Mouse (Mus musculus) neural tube, embryonic 14.5 days (tissue): Measurements from ENCODE around the gene Olfm3. TPM values are rescaled to one million over a fixed set of nuclear protein-coding genes. Genes with fewer than 3 reads are reported as not detected.

ENCODE experiments used
- ATAC-seq: fragments of 200-750 bp; cut with Nextera tagmentation; 2 replicates; pipeline ENCODE4 v1.8.0; 2017; ENCODE audit warnings: low read depth, mild to moderate bottlenecking, moderate TSS enrichment, moderate library complexity
- H3K27ac ChIP-seq: fragments of 300-500 bp; sonication (generic); 2 replicates; pipeline ENCODE4 v1.5.1; 2014; ENCODE audit warnings: low read depth, mild to moderate bottlenecking, control low read depth, low read length, moderate library complexity, mixed read lengths
- H3K27me3 ChIP-seq: fragments of 300-500 bp; sonication (generic); 2 replicates; pipeline ENCODE4 v1.6.1; 2014; ENCODE audit warnings: low read length; ENCODE audit not compliant: control insufficient read depth, insufficient read depth
- H3K36me3 ChIP-seq: fragments of 300-500 bp; sonication (generic); 2 replicates; pipeline ENCODE4 v1.6.1; 2014; ENCODE audit warnings: low read length, mixed read lengths; ENCODE audit not compliant: control insufficient read depth, insufficient read depth
- H3K4me1 ChIP-seq: fragments of 300-500 bp; sonication (generic); 2 replicates; pipeline ENCODE4 v1.6.1; 2014; ENCODE audit warnings: low read length; ENCODE audit not compliant: control insufficient read depth, insufficient read depth
- H3K4me2 ChIP-seq: fragments of 300-500 bp; sonication (generic); 2 replicates; pipeline ENCODE4 v1.6.1; 2014; ENCODE audit warnings: mild to moderate bottlenecking, low read depth, low read length, control low read depth
- H3K4me3 ChIP-seq: fragments of 300-500 bp; sonication (generic); 2 replicates; pipeline ENCODE4 v1.5.1; 2014; ENCODE audit warnings: low read depth, low read length, control low read depth, mixed read lengths
- H3K9ac ChIP-seq: fragments of 300-500 bp; sonication (generic); replicated peaks from 2 replicates; pipeline ENCODE4 v1.6.1; 2014; ENCODE audit warnings: low read depth, mild to moderate bottlenecking, control low read depth, low read length, mixed read lengths
- H3K9me3 ChIP-seq: fragments of 300-500 bp; sonication (generic); 2 replicates; pipeline ENCODE4 v1.6.1; 2016; ENCODE audit warnings: low read length; ENCODE audit not compliant: control insufficient read depth
- WGBS: fragments of 180-500 bp; shearing (Covaris S2); extraction: QIAGEN DNeasy Blood & Tissue Kit; methylation state at CpG from one replicate; pipeline ENCODE4 v1.1.7; 2014; 5-methylcytosine and 5-hydroxymethylcytosine counted together
- polyA plus RNA-seq: library from polyadenylated mRNA; unstranded; fragments of >200 nt; fragmentation: Nextera tagmentation; extraction: Ambion mirVana; gene quantifications from 2 replicates; pipeline ENCODE4 v1.2.1, GENCODE M21; 2014

The Olfm3 gene
- polyA plus RNA-seq = 25.8 and 33.0 TPM in 2 replicates

- Histone ChIP-seq H3K9me3 (no peaks in the 10 kb centered on the region), H3K4me2 (peak within 1 kb of the TSS; percentile 65), H3K27me3 (no peaks in the 10 kb centered on the region), H3K4me1 (no peaks in the 10 kb centered on the region), H3K9ac (peak within 1 kb of the TSS; percentile 66), H3K27ac (peak within 1 kb of the TSS; percentile 65), H3K4me3 (peak within 1 kb of the TSS; percentile 42), H3K36me3 (no peaks in the 10 kb centered on the region)
- 3% methylated on average over 21 of the region's 21 CpGs for WGBS
- ATAC-seq = peak; percentile 86
Observed at GRCm38 (mm10) chr3:114903924-114904438, at the start of gene Olfm3. Gene Olfm3, plus strand, starts transcription at chr3:114904078.

GRCm38 (mm10) chr3:114889764-114890163 is 14.1 kb upstream of the Olfm3 start:
- H3K9me3 ChIP-seq = no peaks in the 10 kb centered on the region
- WGBS = 88% methylated on average over 3 of the region's 3 CpGs
- no peaks in the 10 kb centered on the region for H3K27me3 ChIP-seq
- no peak overlapping the region for H3K4me2 ChIP-seq
- no peaks in the 10 kb centered on the region for H3K4me1 ChIP-seq
- ATAC-seq = no peak
- H3K4me3 ChIP-seq = no peak overlapping the region
- H3K9ac ChIP-seq = no peak overlapping the region
- no peaks in the 10 kb centered on the region for H3K36me3 ChIP-seq
- H3K27ac ChIP-seq = no peak overlapping the region

- ATAC-seq = peak; percentile 74
- H3K27me3 ChIP-seq = no peaks in the 10 kb centered on the region
- peak overlapping the region; percentile 42 for H3K4me3 ChIP-seq
- peak overlapping the region; percentile 65 for H3K27ac ChIP-seq
- peak overlapping the region; percentile 65 for H3K4me2 ChIP-seq
- H3K9me3 ChIP-seq = no peaks in the 10 kb centered on the region
- H3K36me3 ChIP-seq = no peaks in the 10 kb centered on the region
- 10% methylated on average over 16 of the region's 16 CpGs for whole genome bisulfite sequencing
- no peaks in the 10 kb centered on the region for H3K4me1 ChIP-seq
- peak overlapping the region; percentile 66 for H3K9ac ChIP-seq
Observed at GRCm38 (mm10) chr3:114904633-114905423, 950 bp downstream of the Olfm3 start.

GRCm38 (mm10) chr3:114907537-114907936 is 3.7 kb downstream of the Olfm3 start:
- Histone ChIP-seq H3K27ac (no peak overlapping the region), H3K36me3 (no peaks in the 10 kb centered on the region), H3K9ac (no peak overlapping the region), H3K4me1 (no peaks in the 10 kb centered on the region), H3K4me3 (no peak overlapping the region), H3K27me3 (no peaks in the 10 kb centered on the region), H3K4me2 (no peak overlapping the region), H3K9me3 (no peaks in the 10 kb centered on the region)
- 0 out of 2 replicates have a peak, but pooled peaks have one; percentile 39 for ATAC-seq

- whole genome bisulfite sequencing = 90% methylated on average over 3 of the region's 3 CpGs
- no peaks in the 10 kb centered on the region for H3K9me3 ChIP-seq
- no peaks in the 10 kb centered on the region for H3K27me3 ChIP-seq
- H3K4me2 ChIP-seq = no peak overlapping the region
- no peaks in the 10 kb centered on the region for H3K36me3 ChIP-seq
- H3K4me1 ChIP-seq = no peaks in the 10 kb centered on the region
- no peak overlapping the region for H3K4me3 ChIP-seq
- no peak overlapping the region for H3K9ac ChIP-seq
- H3K27ac ChIP-seq = no peak overlapping the region
- no peak for ATAC-seq
Observed at GRCm38 (mm10) chr3:114908846-114909245, 5.0 kb downstream of the Olfm3 start.

GRCm38 (mm10) chr3:114920102-114920501 is 16.2 kb downstream of the Olfm3 start:
- Histone ChIP-seq H3K4me1 (no peaks in the 10 kb centered on the region), H3K9me3 (no peaks in the 10 kb centered on the region), H3K27ac (no peak overlapping the region), H3K36me3 (no peaks in the 10 kb centered on the region), H3K27me3 (no peaks in the 10 kb centered on the region), H3K4me2 (no peak overlapping the region), H3K4me3 (no peak overlapping the region), H3K9ac (no peak overlapping the region)
- no peak for ATAC-seq
- 90% methylated on average over 3 of the region's 3 CpGs for WGBS

GRCm38 (mm10) chr3:114929605-114930004 is 25.7 kb downstream of the Olfm3 start:
- Histone ChIP-seq H3K4me2 (no peak overlapping the region), H3K9me3 (no peaks in the 10 kb centered on the region), H3K4me1 (no peaks in the 10 kb centered on the region), H3K27ac (no peak overlapping the region), H3K27me3 (no peaks in the 10 kb centered on the region), H3K4me3 (no peak overlapping the region), H3K36me3 (no peaks in the 10 kb centered on the region), H3K9ac (no peak overlapping the region)
- 74% methylated on average over 4 of the region's 4 CpGs for WGBS
- ATAC-seq = no peak

GRCm38 (mm10) chr3:114930336-114930735 is 26.5 kb downstream of the Olfm3 start:
- Histone ChIP-seq H3K9me3 (no peaks in the 10 kb centered on the region), H3K27ac (no peak overlapping the region), H3K9ac (no peak overlapping the region), H3K4me3 (no peak overlapping the region), H3K36me3 (no peaks in the 10 kb centered on the region), H3K4me1 (no peaks in the 10 kb centered on the region), H3K27me3 (no peaks in the 10 kb centered on the region), H3K4me2 (no peak overlapping the region)
- no peak for ATAC-seq
- 75% methylated on average over 2 of the region's 2 CpGs for WGBS

- Histone ChIP-seq H3K36me3 (no peaks in the 10 kb centered on the region), H3K27ac (no peak overlapping the region), H3K4me2 (no peak overlapping the region), H3K4me3 (no peak overlapping the region), H3K9me3 (no peaks in the 10 kb centered on the region), H3K9ac (no peak overlapping the region), H3K27me3 (no peaks in the 10 kb centered on the region), H3K4me1 (no peaks in the 10 kb centered on the region)
- ATAC-seq = no peak
- WGBS = 84% methylated on average over 2 of the region's 2 CpGs
Observed at GRCm38 (mm10) chr3:114930796-114931195, 26.9 kb downstream of the Olfm3 start.
